Mouse (Mus musculus) WW6 (cell line): ENCODE results near the gene C1qtnf5.
A peak's percentile ranks its signal among the peaks of the same experiment; 100 is the strongest.

Source experiments
- DNase-seq: peaks from one replicate; pipeline ENCODE4 v3.0.0-alpha.2; 2013; ENCODE audit warnings: low read depth, low spot score

Gene C1qtnf5

GRCm38 (mm10) chr9:44107110-44107509, at the start of gene C1qtnf5:
C1qtnf5 (plus strand) TSS chr9:44107245.
- no peak for DNase-seq

DNA sequence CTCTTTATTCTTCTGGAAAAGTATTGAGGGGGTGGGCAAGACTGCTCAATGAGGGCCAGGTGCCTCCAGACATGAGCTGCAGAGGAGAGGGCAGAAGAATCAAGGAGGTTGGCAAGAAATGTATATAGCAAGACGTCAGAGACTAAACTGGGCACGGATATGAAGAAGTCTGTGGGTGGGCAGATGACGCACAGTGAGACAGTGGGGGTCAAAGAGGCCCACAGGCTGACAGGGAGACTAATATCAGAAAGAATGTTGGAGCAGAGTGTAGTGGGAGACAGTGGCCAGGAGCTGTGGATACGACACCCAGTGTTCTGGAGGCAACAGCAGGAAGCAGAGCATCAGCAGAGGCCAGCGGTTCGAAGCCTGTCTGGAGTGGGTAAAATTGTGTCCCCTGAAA, 48.4 kb upstream of the C1qtnf5 start:
- DNase-seq = no peak

GRCm38 (mm10) chr9:44065177-44065576, 41.9 kb upstream of the C1qtnf5 start:
- DNase-seq = no peak

DNA sequence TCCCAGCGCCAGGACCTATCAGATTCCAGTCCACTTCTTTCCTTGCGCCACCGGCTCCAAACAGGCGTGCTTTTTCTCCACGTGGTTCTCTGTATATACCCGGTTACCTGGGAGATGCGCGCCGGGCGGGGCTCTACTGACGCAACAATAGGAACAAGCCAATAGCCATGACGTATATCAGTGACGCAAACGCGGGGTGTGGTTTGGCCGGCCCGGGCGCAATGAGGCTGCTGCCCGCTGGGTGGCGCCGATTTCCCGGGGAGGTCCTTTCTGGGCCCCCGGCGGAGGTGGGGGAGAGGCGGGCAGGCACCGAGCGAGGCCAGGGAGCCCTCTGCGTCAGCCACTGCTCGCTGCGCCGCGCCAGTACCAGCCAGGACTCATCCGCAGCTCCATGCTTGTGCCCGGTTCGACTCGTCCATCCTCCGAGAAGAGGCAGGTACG, 40.2 kb upstream of the C1qtnf5 start, which contains the start of gene Usp2:
TSS of gene Usp2 (plus strand) at position 237 of the 441 bp plus-strand sequence.
- DNase-seq = peak; percentile 95

- DNase-seq = no peak
These were observed 39.6 kb upstream of the C1qtnf5 start for GRCm38 (mm10) chr9:44067241-44067959.

DNA sequence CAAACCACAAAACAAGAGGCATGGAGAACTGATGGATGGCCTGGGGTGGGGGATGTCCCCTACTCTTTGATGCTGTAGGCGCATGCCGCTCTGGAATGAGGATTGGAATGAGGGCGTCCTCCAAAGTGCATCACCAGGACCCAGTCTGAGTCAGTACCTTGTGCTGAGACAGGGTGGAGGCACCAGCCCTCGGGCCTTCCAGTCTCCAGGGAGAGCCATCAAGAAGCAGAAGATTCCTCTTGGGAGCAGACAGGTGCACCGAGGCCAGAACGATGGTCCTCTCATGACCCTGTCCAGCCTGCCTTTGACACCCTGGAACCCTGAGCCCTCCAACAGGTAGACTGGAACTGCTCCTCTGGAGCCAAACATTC, 39.1 kb upstream of the C1qtnf5 start:
- no peak for DNase-seq

GRCm38 (mm10) chr9:44069252-44069651, 37.8 kb upstream of the C1qtnf5 start:
- DNase-seq = no peak

GRCm38 (mm10) chr9:44070113-44070843, 36.8 kb upstream of the C1qtnf5 start:
- no peak for DNase-seq

- DNase-seq = no peak
These were observed 36.2 kb upstream of the C1qtnf5 start for GRCm38 (mm10) chr9:44070844-44071231.

- DNase-seq = no peak
These were observed 35.0 kb upstream of the C1qtnf5 start for GRCm38 (mm10) chr9:44071914-44072598.

GRCm38 (mm10) chr9:44072599-44072915, 34.5 kb upstream of the C1qtnf5 start:
- DNase-seq = no peak

- no peak for DNase-seq
These were observed 33.9 kb upstream of the C1qtnf5 start for GRCm38 (mm10) chr9:44073115-44073514.

DNA sequence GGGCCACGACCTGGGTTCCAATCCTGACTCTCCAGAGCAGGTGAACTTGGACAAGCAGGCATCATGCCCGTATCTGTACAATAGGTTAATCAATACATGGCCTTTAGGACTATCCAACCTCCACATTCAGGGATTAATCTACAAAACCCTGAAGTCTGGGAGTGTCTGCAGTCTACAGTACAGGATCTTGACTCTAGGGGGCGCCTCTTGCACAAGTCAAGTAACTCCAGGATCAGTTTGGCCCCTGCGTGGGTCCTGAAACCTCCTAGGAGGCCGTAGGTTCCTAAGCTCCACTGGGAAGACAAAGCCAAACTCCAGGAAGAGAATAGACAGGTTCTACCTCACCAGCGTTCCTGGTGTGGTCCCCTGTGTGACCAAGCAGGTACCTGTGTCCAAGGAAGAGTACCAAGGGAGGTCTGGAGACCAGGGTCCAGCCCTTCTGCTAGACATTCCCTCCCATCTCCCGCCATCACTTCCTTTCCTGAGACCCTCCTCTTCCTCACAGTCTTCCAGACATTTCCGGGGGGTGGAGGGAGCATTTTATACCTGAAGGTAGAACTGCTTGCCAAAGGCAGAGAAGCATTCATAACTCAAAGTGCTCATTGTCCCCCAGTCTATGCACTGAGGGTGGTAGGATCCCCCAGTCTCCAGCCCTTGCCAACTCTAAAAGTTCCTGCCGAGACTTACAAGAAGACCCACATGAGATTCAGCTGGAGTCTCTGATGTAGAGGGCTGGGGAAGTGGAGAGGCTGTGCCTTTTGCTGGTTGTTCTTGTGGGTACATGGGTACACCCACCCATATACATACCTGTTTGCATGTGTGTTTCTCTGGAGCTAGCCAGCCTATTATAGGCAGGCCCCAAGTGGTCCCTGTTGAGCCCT, 32.4 kb upstream of the C1qtnf5 start:
- no peak for DNase-seq

DNA sequence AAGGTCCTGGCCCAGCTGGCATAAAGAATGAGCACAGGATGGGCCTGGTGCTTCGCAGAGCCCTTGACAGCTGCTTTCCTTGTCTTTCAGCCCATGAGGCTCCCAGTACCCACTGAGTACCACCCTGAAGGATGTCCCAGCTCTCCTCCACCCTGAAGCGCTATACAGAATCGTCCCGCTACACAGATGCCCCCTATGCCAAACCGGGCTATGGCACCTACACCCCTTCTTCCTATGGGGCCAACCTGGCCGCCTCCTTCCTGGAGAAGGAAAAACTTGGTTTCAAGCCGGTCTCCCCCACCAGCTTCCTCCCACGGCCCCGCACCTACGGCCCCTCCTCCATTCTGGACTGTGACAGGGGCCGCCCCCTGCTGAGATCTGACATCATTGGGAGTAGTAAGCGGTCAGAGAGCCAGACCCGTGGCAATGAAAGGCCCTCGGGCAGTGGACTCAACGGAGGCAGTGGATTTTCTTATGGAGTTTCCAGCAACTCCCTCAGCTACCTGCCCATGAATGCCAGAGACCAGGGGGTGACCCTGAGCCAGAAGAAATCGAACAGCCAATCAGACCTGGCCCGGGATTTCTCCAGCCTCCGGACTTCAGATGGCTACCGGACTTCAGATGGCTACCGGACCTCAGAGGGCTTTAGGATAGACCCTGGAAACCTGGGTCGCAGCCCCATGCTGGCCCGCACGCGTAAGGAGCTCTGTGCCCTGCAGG, 31.6 kb upstream of the C1qtnf5 start:
- no peak for DNase-seq

- DNase-seq = no peak
These were observed 30.9 kb upstream of the C1qtnf5 start for GRCm38 (mm10) chr9:44075996-44076763.

- no peak for DNase-seq
These were observed 30.3 kb upstream of the C1qtnf5 start for GRCm38 (mm10) chr9:44076764-44077120.

DNA sequence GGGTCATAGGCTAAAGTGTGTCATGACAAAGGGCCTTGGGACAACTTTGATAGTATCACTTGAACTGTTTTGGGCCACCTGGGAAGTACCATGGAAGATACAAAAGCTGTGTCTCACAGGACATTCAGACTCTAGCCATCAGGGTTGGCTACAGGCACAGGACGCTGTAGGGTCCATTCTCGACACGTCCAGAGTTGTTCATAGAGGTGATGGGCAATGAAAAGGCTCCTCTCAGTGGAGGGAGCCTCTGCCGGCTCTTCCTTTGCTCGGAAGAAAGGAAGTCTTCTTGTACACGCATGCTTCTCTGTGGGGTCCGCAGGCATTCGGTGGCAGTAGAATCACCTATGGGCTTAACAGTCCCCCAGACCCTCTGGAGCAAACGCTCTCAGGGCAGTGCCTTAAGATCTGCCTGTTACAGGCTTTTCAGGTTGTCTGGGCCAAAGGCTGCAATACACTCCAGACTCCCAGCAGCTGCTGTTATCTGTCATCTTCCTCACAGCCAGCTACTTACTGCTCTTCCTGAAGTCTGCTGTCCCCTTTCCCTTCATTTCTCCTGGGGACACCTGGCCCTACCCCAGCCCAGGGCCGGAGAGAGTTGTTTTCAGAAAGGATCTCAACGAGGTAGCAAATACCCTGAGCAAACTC, 29.7 kb upstream of the C1qtnf5 start:
- DNase-seq = no peak

DNA sequence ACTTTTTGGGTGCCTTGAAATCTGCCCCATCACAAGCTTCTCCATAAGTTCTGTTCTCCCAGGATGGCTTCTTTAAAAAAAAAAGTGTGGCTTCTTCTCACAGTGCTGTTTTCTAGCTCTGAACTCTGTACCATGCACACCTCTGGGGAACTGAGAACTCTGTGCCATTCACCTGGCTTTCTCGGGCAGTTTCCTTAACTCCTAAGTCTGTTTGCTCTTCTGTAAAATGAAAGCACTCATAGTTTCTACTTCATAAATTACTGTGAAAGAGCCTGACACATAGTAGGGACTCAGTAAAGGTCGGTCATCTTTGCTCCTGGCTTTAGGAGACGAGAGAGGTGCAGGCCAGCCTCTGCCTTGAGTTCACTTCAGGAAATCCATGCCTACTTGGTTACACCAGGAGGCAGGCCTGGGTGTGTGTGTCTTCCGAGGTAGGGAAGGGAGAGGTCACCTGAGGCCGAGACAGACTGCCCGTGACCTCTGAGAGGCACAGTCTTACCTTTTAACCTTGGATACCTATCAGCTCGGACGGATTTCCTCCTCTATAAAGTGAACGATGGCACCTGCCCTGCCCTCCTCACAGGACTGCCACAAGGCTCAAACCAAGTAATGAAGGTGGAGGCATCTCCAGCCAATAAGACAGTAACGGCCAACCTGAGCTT, 28.8 kb upstream of the C1qtnf5 start:
- no peak for DNase-seq
